Mouse (Mus musculus): ENCODE data around the gene Endou.

The Endou gene

DNA sequence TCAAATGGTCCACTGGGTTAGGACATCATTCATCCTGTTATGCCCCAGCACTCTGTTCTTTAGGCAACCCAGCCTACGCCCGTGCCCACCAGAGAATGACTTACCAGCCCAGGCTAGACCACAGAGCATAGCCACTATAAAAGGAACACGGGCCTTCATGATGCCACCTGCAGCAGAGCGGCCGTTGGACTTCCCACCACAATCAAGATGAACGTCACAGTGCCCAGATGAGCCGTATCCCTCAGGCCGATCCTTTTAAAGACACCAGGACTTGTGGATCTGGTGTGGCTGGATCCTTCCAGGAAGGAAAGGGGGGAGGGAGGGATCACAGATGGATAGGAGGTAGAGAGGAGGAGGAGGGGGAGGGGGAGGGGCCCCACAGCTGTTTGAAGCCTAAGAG lies at the start of gene Endou:
Gene Endou, minus strand, starts transcription at position 229 of the 400 bp plus-strand sequence.
- DNase-seq (ENCODE audit: low spot score in 2 of 2): no peak

DNA sequence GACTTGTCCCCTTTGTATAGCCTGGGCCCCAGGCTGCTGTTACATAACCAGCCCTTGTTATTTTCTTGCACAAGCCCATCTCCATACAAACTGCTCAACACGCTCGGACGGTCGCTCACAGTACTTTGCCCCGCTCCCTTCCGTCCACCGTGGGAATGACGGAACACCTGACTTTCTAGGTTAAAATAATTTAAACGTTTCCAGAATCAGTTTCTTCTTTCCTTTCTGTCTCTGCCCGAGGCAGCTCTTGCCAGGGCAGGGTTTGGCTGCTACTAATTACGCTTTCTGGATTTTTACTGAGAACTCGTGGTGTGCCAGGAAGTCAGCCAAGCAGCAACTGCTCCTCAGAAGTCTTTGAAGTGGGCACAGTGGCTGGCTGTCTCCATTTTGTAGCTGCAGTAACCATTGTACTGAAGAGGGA lies 49.5 kb upstream of the Endou start:
- peak in 1 of 2 experiments; percentile 22 for DNase-seq (ENCODE audit: low spot score in 2 of 2)

DNA sequence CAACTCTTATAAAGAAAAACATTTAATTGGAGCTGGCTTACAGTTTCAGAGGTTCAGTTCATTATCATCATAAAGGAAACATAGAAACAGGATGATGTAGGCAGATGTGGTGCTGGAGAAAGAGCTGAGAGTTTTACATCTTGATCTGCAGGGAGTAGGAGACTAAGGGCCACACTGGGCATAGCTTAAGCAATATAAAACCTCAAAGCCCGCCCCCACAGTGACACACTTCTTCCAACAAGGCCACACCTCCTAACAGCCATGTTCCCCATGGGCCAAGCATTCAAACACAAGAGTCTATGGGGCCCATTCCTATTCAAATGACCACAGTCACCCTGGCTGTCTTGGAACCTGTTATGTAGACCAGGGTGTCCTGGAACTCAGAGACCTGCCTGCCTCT lies 48.4 kb upstream of the Endou start:
- DNase-seq (ENCODE audit: low spot score in 2 of 2): no peak

DNA sequence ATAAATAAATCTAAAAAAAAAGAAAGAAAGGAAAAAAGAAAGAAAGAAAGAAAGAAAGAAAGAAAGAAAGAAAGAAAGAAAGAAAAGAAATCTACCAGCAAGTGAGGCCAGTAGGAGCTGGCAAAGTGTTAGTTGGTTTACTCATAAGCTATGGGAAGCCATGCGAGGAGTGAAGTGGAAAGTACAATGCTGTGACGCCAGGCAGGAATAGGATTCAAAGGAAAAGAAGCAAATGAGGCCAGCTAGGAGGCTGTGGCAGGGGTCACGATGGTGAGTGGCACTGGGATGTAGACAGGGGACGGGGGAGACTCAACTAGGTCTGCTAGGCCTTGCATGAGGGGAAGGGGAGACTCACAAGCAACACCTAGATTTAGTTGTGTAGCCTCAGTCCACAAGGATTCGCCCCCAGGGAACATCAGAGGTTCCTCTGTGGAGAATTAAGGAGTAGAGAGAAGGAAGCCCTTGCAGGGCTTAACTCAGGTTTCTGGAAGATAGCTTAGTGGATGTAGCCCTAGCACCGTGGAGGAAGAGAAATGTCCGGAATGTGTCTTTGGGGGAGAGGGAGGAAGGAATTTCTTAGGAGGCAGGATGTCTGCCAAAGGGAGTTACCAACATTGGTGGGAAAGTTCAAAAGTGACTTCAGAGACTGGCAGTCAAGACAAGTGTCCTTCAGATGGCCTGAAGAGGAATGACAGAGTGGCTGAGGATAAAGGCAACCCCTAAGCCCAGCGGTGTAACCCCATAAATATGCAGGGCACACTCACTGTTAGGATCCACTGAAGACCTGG lies 47.4 kb upstream of the Endou start, which contains the start of gene Slc48a1:
Gene Slc48a1, plus strand, starts transcription at position 210 of the 788 bp plus-strand sequence.
- DNase-seq (ENCODE audit: low spot score in 2 of 2): no peak

DNA sequence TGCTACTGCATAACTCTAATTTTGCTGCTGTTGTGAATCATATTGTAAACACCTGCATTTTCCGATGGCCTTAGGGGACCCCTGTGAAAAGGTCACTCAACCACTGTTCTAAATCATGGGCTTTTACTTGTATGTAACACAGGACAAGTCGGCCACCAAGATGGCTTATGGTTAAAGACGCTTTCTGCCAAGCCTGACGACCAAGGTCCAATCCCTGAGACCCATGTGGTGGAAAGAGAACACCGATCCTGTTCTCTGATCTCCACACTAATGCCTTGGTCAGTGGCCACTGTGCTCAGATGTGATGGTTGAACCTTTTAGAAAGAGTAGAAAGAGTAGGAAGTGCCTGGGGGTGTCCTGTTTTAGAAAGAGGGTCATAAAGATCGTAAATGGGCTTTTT lies 45.8 kb upstream of the Endou start:
- no peak for DNase-seq (ENCODE audit: low spot score in 2 of 2)

DNA sequence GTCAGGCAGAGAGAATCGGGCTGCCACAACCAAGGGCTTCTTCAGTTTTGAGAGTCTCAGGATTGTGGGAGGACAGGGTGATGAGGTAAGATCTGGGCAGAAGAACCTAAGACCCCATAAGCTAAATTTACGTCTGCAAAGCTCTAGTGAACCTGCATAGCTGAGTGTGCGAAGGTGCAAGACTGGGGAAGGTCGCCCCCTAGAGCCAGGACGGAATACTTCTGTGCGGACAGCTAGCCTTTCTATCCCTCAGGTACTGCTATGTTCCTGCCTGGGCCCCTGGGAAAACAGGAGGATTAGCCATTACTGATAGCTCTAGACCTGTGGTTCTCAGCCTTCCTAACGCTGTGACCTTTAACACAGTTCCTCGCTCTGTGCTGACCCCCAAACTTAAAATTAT lies 45.4 kb upstream of the Endou start:
- peak; percentile 20 to 64 for DNase-seq (ENCODE audit: low spot score in 2 of 2)

DNA sequence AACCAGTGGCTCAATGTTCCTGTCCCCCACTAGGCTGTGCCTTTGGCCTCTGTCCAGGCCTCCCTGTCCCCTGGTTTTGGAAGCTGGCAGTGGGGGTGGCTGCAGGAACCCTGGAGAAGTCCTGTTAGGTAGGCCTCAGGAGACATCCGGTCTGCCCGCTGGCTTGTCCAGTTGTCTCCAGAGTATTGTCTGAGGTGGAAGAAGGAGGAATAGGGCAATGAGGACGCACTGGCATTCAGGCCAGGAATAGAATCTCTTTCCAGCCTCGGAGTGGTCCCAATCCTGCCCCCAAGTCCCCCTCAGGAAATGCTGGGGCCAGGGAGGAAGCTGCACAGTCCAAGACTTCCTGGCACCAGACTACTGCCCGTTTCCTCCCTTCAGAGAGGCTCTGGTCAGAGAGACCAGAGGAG lies 42.8 kb upstream of the Endou start:
- no peak for DNase-seq (ENCODE audit: low spot score in 2 of 2)

DNA sequence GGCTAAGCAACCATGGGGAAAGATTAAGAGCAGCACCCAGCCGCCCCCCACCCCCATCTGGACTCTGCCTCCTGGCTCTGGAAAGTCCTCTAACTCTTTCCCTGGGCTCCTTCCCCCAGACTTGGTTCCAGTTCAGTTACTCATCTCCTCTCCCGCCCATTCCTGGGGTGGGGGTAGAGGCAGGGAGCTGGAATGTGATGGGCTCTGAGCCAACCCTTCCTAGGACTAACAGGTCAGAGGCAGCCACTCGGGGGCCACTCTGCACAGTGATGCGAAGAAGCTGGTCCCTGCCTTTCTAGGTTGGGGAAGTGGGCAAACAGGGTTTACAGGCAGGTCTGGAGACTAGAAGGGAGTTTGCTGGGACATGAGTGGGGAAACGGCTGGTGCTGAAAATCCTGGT lies 42.0 kb upstream of the Endou start:
- DNase-seq (ENCODE audit: low spot score in 2 of 2): no peak

DNA sequence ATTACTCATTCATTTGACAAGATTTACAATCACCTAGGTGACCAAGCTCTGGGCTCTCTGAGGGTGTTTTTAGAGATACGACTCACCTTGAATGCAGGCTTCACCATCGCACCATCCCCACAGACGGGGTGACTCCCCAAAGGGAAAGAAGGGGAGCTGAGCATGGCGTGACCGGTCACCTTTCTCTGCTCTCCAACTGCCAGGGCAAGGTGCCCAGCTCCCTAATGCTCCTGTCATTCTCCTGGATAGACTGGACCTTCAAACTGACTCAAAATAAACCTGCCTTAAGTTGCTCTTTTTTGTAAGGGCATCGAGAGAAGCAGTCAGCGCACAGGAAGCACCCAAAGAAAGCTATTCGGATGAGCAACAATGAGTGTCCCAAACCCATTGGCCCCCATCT lies 39.1 kb upstream of the Endou start:
- DNase-seq (ENCODE audit: low spot score in 2 of 2): no peak

DNA sequence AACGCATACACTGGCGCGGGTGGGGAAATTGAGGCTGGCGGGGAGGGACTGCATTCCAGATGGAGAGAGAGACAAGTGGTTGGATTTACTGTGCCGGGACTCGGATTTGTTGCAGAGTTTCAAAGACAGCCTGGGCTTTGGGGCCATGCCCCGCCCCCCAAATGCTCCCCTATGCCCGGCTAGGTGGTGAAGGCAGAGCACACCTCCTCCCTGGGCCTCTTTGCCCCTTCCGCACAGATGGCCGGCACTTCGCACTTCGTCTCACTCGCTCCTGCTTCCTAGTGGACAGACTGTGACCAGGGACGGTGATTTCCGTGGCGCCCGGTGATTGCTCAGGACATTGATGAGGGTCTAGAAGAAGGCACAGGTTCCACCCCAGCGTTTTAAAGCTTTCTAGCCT lies 37.1 kb upstream of the Endou start:
- DNase-seq (ENCODE audit: low spot score in 2 of 2): no peak

DNA sequence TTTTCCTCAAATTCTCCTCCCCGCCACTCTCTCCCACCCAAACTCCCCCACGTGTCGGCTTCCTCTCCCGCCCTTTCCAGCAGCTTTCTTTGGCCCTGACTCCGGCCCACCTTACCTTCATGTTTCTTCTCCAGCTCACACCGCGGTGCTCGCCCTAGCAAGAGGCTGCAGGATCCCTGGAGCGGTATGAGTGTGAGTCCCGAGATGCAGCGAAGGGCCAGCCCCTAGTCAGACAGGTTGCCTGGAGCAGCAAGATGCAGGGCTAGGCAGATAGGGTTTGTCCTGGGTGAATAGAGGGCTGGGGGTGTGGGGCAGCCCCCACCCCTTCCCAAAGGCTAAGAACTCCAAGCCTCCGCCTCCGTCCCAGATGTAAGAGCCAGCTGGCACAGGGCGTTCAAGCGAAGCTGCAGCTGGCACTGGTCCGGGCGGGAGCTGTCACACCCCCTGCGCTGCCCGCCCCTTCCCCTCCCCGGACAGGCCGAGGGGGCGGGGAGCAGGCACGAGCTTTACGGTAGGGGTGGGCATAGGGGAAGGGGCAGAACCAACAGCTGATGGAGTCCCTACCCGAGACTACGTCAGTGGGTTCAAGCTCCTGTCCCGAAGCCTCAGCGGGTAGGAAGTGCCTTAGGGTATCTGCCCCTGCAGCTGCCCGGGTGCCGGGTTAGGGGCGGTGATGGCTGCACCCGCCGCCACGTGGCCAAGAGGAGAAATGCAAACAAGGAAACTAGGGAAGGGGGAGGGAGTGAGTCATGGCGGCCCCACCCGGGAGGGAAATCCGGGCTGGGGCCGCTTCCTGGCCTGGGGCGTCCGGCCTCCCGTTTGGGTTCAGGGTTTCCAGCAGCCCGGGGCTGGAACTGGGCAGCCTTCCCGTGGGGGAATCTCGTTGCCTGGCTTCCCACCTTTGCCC lies 36.4 kb upstream of the Endou start, which contains the start of gene Rapgef3:
Gene Rapgef3, minus strand, starts transcription at position 693 of the 907 bp plus-strand sequence.
- peak; percentile 51 to 78 for DNase-seq (ENCODE audit: low spot score in 2 of 2)

DNA sequence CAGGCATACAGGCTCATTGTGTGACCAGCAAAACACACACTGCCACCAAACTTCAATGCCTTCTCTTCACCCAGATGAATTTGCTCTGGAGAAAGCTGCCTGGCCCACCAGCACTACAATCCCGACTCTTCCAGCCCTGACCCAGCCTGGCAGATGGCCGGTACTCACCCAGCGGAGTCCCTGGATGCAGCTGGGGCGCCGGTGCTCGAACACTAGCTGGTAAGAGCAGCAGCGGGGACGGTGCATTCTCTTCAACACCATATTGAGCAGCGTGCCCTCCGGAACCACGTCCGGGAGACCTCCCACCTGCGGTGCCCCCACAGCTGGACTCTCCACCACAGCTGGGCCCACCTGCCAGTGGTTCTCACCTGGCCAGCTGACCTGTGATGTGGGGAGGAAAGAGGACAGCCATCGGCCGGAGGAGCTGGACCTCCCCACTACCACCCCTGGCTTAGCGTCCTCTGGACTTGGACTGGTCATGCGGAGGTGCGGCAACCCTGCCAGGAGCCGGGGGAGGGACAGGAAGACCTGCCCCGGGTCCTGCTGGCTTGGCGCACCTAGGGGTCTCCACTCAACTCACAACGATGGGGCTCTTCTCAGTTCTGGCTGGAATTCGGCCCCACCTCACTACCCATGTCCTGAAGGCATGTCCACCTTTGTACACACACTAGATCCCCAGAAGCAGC lies 35.6 kb upstream of the Endou start:
- no peak for DNase-seq (ENCODE audit: low spot score in 2 of 2)

DNA sequence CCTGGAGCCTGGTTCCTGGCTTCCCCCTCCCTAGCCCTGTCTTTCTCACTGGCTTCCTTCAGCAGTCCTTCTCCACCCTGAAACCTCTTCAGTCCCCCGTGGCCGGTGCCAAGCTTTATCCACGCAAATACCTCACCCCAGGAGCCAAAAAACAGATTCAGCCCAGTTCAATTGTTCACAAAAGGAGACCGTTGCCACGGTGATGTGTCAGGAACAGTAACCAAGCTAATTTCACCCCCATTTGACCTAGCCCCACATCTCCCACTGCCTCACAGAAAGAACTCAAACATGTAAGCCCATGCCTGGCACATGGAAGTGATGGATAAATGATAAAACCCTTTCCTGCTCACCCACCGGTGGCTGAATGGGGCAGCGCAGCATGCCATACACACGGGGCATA lies 35.1 kb upstream of the Endou start:
- DNase-seq (ENCODE audit: low spot score in 2 of 2): no peak

DNA sequence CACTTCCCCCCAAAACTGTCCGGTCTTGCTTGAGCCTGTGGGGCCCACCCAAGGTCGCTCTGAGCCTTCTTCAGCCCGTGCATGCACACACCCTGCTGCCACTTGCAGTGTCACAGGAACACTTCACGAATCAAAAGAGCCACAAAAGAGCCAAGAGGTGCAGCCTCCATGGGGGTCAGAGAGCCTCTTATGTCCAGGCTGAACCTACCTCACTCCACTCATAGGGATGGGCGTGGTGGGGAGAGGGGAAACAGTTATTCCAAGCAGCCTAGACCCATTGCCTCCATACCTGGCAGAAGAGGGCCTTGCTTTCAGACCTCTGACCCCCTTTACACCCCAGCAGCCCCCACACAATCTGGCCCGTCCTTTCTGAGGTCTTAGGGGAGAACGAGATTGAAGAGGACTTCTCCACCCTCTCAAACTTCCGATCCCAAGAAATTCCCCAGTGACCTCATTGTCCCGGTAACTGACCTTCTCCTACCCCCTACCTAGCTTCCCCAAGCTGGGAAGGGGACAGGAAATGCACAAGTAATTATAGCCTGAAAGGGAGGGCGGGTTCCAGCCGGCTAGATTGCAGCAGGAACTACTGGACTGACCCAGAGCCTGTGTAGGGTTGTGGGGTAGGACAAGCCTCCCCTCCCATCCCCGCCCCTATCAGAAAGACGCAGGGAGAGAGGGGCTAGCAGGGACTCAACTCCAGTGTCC lies 34.1 kb upstream of the Endou start:
- DNase-seq (ENCODE audit: low spot score in 2 of 2): no peak

DNA sequence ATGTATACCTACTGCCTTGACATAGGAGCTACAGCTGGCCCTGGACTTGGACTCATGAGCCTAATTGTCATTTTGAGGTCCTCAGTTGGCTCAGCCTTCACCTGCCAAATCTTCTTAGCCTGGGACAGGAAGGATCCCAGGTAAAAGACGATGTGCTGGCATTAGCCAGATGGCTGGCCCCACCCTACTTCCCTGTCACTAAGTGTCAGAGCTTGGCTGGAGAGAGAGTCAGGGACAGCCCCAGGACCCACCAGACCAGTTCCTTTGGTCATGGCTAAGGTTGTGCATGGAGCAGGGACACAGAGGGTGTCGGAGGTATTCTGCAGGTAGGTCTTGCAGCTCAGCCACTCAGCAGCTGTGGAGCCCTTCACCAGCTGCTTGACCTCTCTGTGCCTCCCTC lies 33.4 kb upstream of the Endou start:
- no peak for DNase-seq (ENCODE audit: low spot score in 2 of 2)

DNA sequence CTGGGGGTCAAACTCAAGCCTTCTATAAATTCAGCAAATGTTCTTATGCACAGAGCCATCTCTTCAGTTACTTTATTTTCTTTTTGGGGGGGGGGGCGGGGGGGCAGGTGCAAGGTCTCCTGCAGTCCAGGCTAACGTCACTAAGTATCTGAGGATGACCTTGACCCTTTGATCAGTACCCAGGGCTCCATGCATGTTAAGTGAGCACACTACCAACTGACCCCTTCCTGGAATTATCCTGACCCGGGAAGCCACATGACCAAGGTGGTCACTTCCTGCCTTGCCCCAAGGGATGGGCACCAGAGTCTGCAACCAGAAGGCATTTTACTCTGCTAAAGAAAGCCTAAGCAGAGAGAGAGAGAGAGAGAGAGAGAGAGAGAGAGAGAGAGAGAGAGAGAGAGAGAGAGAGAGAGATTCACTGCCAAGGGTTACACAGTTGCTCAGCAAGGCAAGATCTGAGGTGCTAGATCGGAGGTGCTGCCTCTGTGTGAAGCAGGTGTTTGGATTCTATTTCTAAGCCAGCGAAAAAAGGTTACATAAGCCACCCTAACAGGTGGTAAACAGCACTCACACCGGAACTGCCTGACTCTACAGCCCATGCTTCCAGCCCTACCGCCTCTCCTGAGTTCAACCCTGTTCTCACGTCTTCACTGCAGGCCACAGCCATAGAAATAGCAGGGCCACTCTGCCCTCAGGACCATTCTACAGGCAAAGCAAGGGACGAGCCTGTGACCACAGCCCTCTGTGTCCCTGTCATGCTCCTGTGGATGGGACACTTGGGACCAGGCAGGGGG lies 32.3 kb upstream of the Endou start:
- DNase-seq (ENCODE audit: low spot score in 2 of 2): no peak

DNA sequence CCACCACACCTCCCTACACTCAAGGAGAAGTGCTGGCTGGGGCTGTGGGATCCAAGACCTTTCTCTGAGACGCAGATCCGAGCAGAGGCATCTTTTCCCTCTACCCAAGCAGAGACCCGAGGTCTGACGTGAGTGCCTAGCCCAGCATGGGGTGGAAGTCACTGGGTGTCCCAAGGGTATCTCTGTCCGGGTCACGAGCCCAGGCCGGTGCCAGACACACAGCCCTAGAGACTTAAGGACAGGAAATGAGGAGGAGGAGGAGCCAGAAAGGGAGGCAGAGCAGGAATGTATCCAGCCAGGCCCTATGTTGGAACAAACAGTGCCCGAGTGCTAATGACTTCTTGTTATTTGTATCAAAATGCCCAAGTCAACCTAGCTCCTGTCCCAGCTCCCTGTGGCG lies 31.6 kb upstream of the Endou start:
- DNase-seq (ENCODE audit: low spot score in 2 of 2): no peak

DNA sequence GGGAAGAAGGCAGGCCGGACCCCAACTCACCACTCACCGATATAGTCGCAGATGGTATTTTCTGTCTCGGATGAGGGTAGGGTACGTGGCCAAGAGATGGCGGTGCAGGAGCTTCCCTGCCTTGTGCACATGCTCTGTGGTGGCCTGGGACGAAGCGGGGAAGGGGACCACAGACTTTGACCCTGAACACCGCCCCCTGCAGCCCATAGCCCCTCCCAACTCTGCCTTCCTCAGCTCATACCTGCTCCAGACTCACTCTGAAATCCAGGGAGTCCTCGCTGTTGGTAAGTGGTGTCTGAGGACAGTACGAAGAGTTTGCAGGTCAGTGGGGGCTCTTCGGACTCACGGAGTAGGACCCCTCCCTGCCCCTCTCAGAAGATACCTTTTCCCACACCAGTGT lies 30.3 kb upstream of the Endou start:
- DNase-seq (ENCODE audit: low spot score in 2 of 2): no peak

DNA sequence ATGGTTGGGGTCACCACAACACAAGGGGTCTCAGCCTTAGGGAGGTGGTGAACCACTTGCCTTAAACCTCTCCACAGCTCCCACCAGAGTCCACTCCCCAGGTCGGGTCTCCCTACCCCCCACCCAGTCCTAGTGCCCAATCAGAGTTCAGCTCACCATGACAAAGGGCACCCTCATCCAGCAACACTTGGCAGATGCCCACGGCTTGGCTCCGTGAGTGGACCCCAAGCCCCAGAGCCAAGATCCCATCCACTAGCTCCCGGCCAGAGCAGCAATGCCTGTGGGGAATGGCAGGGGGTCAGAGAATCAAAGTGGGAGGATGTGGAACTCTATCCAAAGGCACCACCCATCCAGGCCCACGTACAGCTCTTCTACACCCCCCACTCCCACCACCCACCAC lies 29.8 kb upstream of the Endou start:
- DNase-seq (ENCODE audit: low spot score in 2 of 2): no peak

DNA sequence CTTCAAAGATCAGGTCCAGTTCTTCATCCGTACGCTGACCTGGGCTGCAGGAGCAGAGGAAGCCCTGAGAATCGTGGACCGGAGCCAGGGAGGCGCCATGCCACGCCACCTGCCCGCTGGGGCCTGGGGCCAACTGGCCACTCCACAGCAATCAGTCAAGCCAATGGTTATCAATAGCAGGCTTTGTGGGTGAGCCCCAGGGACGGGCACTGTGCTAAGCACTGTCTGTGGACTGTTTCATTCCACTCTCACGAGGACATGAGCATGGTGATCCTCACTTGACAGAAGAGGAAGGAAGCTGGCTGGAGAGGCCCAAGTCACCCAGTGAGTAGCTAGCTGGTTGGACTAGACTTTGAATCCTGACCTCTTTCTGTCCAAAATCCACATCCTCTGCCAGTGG lies 28.9 kb upstream of the Endou start:
- DNase-seq (ENCODE audit: low spot score in 2 of 2): no peak

DNA sequence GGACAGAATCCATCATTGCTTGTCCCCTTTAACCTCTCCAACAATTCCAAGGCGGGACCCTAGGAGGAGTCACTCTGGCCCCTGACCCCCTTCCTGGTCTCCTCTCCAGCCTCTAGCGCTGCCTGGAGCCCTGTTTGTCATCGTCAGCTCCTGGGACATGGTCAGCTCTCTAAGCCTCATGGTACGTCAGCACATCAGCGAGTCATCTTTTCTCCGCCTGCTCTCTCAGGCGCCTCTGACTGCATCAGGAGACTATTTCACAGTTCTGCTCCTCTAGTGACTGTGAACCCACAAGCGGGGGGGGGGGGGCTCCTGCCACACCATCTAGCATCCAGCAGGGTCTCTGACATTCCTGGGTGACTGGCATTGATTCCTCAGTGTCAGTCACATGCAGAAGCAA lies 24.2 kb upstream of the Endou start:
- DNase-seq (ENCODE audit: low spot score in 2 of 2): no peak
